Mouse (Mus musculus): ENCODE data around the gene Sumo2. TPM values are rescaled to one million over a fixed set of nuclear protein-coding genes. Genes with fewer than 3 reads are reported as not detected.
A peak's percentile ranks its signal among the peaks of the same experiment; 100 is the strongest.

The Sumo2 gene
- total and polyA plus RNA-seq, 3 experiments = 556 to 653 TPM; not detected in 1

GRCm38 (mm10) chr11:115475758-115476237, 60.3 kb downstream of the Sumo2 start:
- Histone ChIP-seq H3K36me3 (ENCODE audit: control insufficient read depth in 1 of 2, insufficient read depth in 2 of 2, low read length in 2 of 2) (peaks cover 0 to 32% of the 10 kb centered on the region in 2 experiments; a peak in 2 of 4 replicates), H3K9ac (ENCODE audit: control insufficient read depth, low read depth, low read length, poor library complexity, severe bottlenecking) (peak overlapping the region; percentile 82), H3K9me3 (replicated peaks; ENCODE audit: insufficient read depth, low read length) (no peaks in the 10 kb centered on the region), H3K27me3 (ENCODE audit: control insufficient read depth in 1 of 2, insufficient read depth in 2 of 2, low read length in 2 of 2) (no peaks in the 10 kb centered on the region), H3K79me2 (ENCODE audit: control insufficient read depth, insufficient read depth, low read length, poor library complexity) (peaks cover 5% of the 10 kb centered on the region), H3K27ac (ENCODE audit: control insufficient read depth, low read depth, low read length) (peak overlapping the region; percentile 31), H3K4me1 (ENCODE audit: control insufficient read depth in 1 of 2, insufficient read depth in 2 of 2, low read length in 2 of 2) (peaks cover 15 to 46% of the 10 kb centered on the region in 2 experiments), H3K4me3 (ENCODE audit: control insufficient read depth in 1 of 2, insufficient read depth in 1 of 2, low read depth in 2 of 2, low read length in 2 of 2) (peak overlapping the region; percentile 90 to 100)
- TF ChIP-seq CTCF (IDR thresholded peaks at IDR 0.05 in 2 of 3, conservative IDR thresholded peaks at IDR 0.05 in 1 of 3; ENCODE audit: control insufficient read depth in 1 of 3, insufficient read depth in 1 of 3, low read depth in 2 of 3, low read length in 3 of 3, poor library complexity in 1 of 3, severe bottlenecking in 1 of 3) (no peak), MXI1 (IDR thresholded peaks at IDR 0.05; ENCODE audit: low read depth, low read length) (peak; percentile 63; the same call in 1 of the 2 replicates), TBP (IDR thresholded peaks at IDR 0.05; ENCODE audit: low read depth, low read length) (0 out of 2 replicates have a peak, but pooled peaks have one; percentile 2), SIN3A (IDR thresholded peaks at IDR 0.05; ENCODE audit: low read length) (peak; percentile 23)
- peak; percentile 74 for DNase-seq (ENCODE audit: low read depth, low spot score)

DNA sequence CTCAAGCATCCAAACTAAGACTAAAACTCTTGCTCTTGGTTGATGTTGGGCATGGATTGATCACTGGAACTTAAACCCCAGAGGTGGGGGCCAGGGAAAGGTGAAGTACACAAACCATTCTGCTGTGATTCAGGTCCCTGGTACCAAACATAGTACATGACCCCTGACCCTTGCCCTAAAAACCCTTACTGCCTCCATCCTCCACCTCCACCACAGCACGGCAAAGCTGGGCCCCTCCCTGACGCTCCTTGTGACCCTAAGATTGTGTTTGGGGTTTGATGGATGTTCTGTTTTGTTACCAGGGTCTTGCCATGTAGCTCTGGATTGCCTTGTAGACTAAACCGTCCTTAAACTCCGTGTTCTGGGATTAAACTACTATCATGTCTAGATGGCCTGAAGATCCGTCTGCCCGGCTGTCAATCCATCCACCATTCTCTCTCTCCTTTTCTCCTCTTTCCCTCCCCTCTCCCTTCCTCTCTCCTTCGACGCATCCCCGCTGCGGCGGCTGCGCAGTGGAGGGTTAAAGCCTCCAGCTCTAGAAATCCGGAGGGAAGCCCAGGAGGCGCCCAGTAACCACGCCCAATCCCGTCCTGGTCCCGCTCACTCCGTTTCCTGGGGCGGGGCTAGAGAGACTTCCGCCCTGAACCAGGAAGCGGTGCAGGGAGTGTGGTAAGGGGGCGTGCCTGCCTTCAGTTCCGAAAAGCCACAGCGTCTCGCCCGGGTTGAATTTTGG, 60.9 kb downstream of the Sumo2 start, which contains the start of gene Armc7:
Gene Armc7, plus strand, starts transcription at position 643 of the 733 bp plus-strand sequence.
- Histone ChIP-seq H3K79me2 (ENCODE audit: control insufficient read depth, insufficient read depth, low read length, poor library complexity) (peaks cover 5% of the 10 kb centered on the region), H3K9ac (ENCODE audit: control insufficient read depth, low read depth, low read length, poor library complexity, severe bottlenecking) (peak within 1 kb of the TSS; percentile 82), H3K36me3 (ENCODE audit: control insufficient read depth in 1 of 2, insufficient read depth in 2 of 2, low read length in 2 of 2) (peaks cover 0 to 32% of the 10 kb centered on the region in 2 experiments; a peak in 2 of 4 replicates), H3K9me3 (replicated peaks; ENCODE audit: insufficient read depth, low read length) (no peaks in the 10 kb centered on the region), H3K27me3 (ENCODE audit: control insufficient read depth in 1 of 2, insufficient read depth in 2 of 2, low read length in 2 of 2) (no peaks in the 10 kb centered on the region), H3K4me3 (ENCODE audit: control insufficient read depth in 1 of 2, insufficient read depth in 1 of 2, low read depth in 2 of 2, low read length in 2 of 2) (peak within 1 kb of the TSS; percentile 90 to 100), H3K27ac (ENCODE audit: control insufficient read depth, low read depth, low read length) (peak within 1 kb of the TSS; percentile 59), H3K4me1 (ENCODE audit: control insufficient read depth in 1 of 2, insufficient read depth in 2 of 2, low read length in 2 of 2) (peaks cover 15 to 46% of the 10 kb centered on the region in 2 experiments)
- peak; percentile 99 for DNase-seq (ENCODE audit: low read depth, low spot score)
- TF ChIP-seq E2F4 (IDR thresholded peaks at IDR 0.05; ENCODE audit: borderline replicate concordance, low read depth, low read length) (no peak), ZMIZ1 (IDR thresholded peaks at IDR 0.05; ENCODE audit: low read depth, low read length) (peak; percentile 79; the same call in 1 of the 2 replicates), USF1 (IDR thresholded peaks at IDR 0.05; ENCODE audit: low read depth, low read length) (no peak), SIN3A (IDR thresholded peaks at IDR 0.05; ENCODE audit: low read length) (peak; percentile 99), ETS1 (IDR thresholded peaks at IDR 0.05; ENCODE audit: low read depth, low read length) (peak; percentile 53), POLR2AphosphoS5 (IDR thresholded peaks at IDR 0.05; ENCODE audit: borderline replicate concordance, low read depth, low read length) (no peak), GATA1 (IDR thresholded peaks at IDR 0.05; ENCODE audit: low read depth, low read length) (no peak), MXI1 (IDR thresholded peaks at IDR 0.05; ENCODE audit: low read depth, low read length) (peak; percentile 97), BHLHE40 (IDR thresholded peaks at IDR 0.05; ENCODE audit: borderline replicate concordance, low read depth, low read length) (no peak), HCFC1 (IDR thresholded peaks at IDR 0.05; ENCODE audit: low read depth, low read length) (peak; percentile 86), EP300 (IDR thresholded peaks at IDR 0.05; ENCODE audit: low read depth in 1 of 2, low read length in 2 of 2) (no peak; a peak in 1 of 4 replicates), MAZ (IDR thresholded peaks at IDR 0.05; ENCODE audit: low read depth, low read length) (peak; percentile 64), USF2 (IDR thresholded peaks at IDR 0.05; ENCODE audit: borderline replicate concordance in 1 of 2, insufficient read depth in 1 of 2, low read depth in 1 of 2, low read length in 2 of 2) (no peak), ZC3H11A (IDR thresholded peaks at IDR 0.05; ENCODE audit: low read depth, low read length) (no peak; the same call in 1 of the 2 replicates), TBP (IDR thresholded peaks at IDR 0.05; ENCODE audit: low read depth, low read length) (peak; percentile 48; the same call in 1 of the 2 replicates), POLR2A (IDR thresholded peaks at IDR 0.05; ENCODE audit: control insufficient read depth in 1 of 2, insufficient read depth in 1 of 2, low read depth in 1 of 2, low read length in 2 of 2, poor library complexity in 1 of 2) (peak; percentile 77 to 83), SMC3 (IDR thresholded peaks at IDR 0.05; ENCODE audit: low read depth, low read length) (0 out of 2 replicates have a peak, but pooled peaks have one; percentile 13), MAX (IDR thresholded peaks at IDR 0.05; ENCODE audit: low read length) (peak; percentile 72), CTCF (IDR thresholded peaks at IDR 0.05 in 2 of 3, conservative IDR thresholded peaks at IDR 0.05 in 1 of 3; ENCODE audit: control insufficient read depth in 1 of 3, insufficient read depth in 1 of 3, low read depth in 2 of 3, low read length in 3 of 3, poor library complexity in 1 of 3, severe bottlenecking in 1 of 3) (no peak), MAFK (IDR thresholded peaks at IDR 0.05; ENCODE audit: borderline replicate concordance, low read depth, low read length) (no peak), CHD1 (IDR thresholded peaks at IDR 0.05; ENCODE audit: low read depth, low read length) (no peak), NELFE (IDR thresholded peaks at IDR 0.05; ENCODE audit: low read depth, low read length) (peak; percentile 79), JUND (IDR thresholded peaks at IDR 0.05; ENCODE audit: low read depth, low read length) (no peak), NRF1 (IDR thresholded peaks at IDR 0.05; ENCODE audit: insufficient read depth, low read depth, low read length, poor library complexity, severe bottlenecking) (peak; percentile 88), TCF12 (IDR thresholded peaks at IDR 0.05; ENCODE audit: low read depth, low read length) (peak; percentile 60), CHD2 (IDR thresholded peaks at IDR 0.05; ENCODE audit: low read length) (no peak), POLR2AphosphoS2 (IDR thresholded peaks at IDR 0.05; ENCODE audit: low read length) (peak; percentile 74), MYC (IDR thresholded peaks at IDR 0.05; ENCODE audit: low read depth, low read length) (0 out of 2 replicates have a peak, but pooled peaks have one; percentile 24)

All from MEL (cell line).